Mouse (Mus musculus): Measurements from ENCODE around the gene Npas2. TPM values are rescaled to one million over a fixed set of nuclear protein-coding genes. Genes with fewer than 3 reads are reported as not detected.

Npas2 gene
- polyA plus RNA-seq, 1 experiment from 2014 or later = not detected

- Histone ChIP-seq H3K27ac (replicated peaks) (no peak overlapping the region), H3K9ac (replicated peaks) (no peak overlapping the region), H3K36me3 (peaks cover 55% of the 10 kb centered on the region), H3K9me3 (no peaks in the 10 kb centered on the region), H3K4me3 (no peak overlapping the region), H3K4me1 (peaks cover 18% of the 10 kb centered on the region), H3K27me3 (no peaks in the 10 kb centered on the region), H3K4me2 (replicated peaks) (no peak overlapping the region)
- WGBS = 87% methylated on average over 6 of the region's 6 CpGs
- no peak for ATAC-seq (ENCODE audit: low FRiP score, low read depth)
These were observed 176.9 kb downstream of the Npas2 start for GRCm38 (mm10) chr1:39370431-39370830.

GRCm38 (mm10) chr1:39372220-39372843 lies 178.8 kb downstream of the Npas2 start:
- WGBS = 85% methylated on average over 8 of the region's 8 CpGs
- peaks cover 12% of the 10 kb centered on the region for H3K4me1 ChIP-seq
- H3K27ac ChIP-seq (replicated peaks) = no peak overlapping the region
- H3K4me2 ChIP-seq (replicated peaks) = no peak overlapping the region
- H3K36me3 ChIP-seq = peaks cover 61% of the 10 kb centered on the region
- no peaks in the 10 kb centered on the region for H3K9me3 ChIP-seq
- no peak overlapping the region for H3K4me3 ChIP-seq
- H3K9ac ChIP-seq (replicated peaks) = no peak overlapping the region
- no peak for ATAC-seq (ENCODE audit: low FRiP score, low read depth)
- no peaks in the 10 kb centered on the region for H3K27me3 ChIP-seq

GRCm38 (mm10) chr1:39373378-39373777 lies 179.8 kb downstream of the Npas2 start:
- Histone ChIP-seq H3K27ac (replicated peaks) (no peak overlapping the region), H3K9me3 (no peaks in the 10 kb centered on the region), H3K4me1 (peaks cover 12% of the 10 kb centered on the region), H3K9ac (replicated peaks) (no peak overlapping the region), H3K36me3 (peaks cover 61% of the 10 kb centered on the region), H3K27me3 (no peaks in the 10 kb centered on the region), H3K4me2 (replicated peaks) (no peak overlapping the region), H3K4me3 (no peak overlapping the region)
- 75% methylated on average over 4 of the region's 4 CpGs for WGBS
- ATAC-seq (ENCODE audit: low FRiP score, low read depth) = no peak

- Histone ChIP-seq H3K27ac (replicated peaks) (no peak overlapping the region), H3K9me3 (no peaks in the 10 kb centered on the region), H3K4me3 (no peak overlapping the region), H3K36me3 (peaks cover 61% of the 10 kb centered on the region), H3K27me3 (no peaks in the 10 kb centered on the region), H3K4me2 (replicated peaks) (no peak overlapping the region), H3K9ac (replicated peaks) (no peak overlapping the region), H3K4me1 (peaks cover 4% of the 10 kb centered on the region)
- ATAC-seq (ENCODE audit: low FRiP score, low read depth) = no peak
- 84% methylated on average over 5 of the region's 5 CpGs for WGBS
These were observed 180.8 kb downstream of the Npas2 start for GRCm38 (mm10) chr1:39374231-39374809.

- H3K4me1 ChIP-seq = no peaks in the 10 kb centered on the region
- H3K36me3 ChIP-seq = peaks cover 46% of the 10 kb centered on the region
- no peak overlapping the region for H3K4me2 ChIP-seq (replicated peaks)
- H3K9me3 ChIP-seq = no peaks in the 10 kb centered on the region
- no peak overlapping the region for H3K4me3 ChIP-seq
- H3K9ac ChIP-seq (replicated peaks) = no peak overlapping the region
- H3K27me3 ChIP-seq = no peaks in the 10 kb centered on the region
- no peak overlapping the region for H3K27ac ChIP-seq (replicated peaks)
- 91% methylated on average over 7 of the region's 7 CpGs for WGBS
- no peak for ATAC-seq (ENCODE audit: low FRiP score, low read depth)
These were observed 182.6 kb downstream of the Npas2 start for GRCm38 (mm10) chr1:39376121-39376520.

GRCm38 (mm10) chr1:39376726-39377240 lies 183.3 kb downstream of the Npas2 start:
- Histone ChIP-seq H3K27ac (replicated peaks) (no peak overlapping the region), H3K9me3 (no peaks in the 10 kb centered on the region), H3K4me2 (replicated peaks) (no peak overlapping the region), H3K27me3 (no peaks in the 10 kb centered on the region), H3K4me1 (no peaks in the 10 kb centered on the region), H3K4me3 (no peak overlapping the region), H3K36me3 (peaks cover 40% of the 10 kb centered on the region), H3K9ac (replicated peaks) (no peak overlapping the region)
- 95% methylated on average over 9 of the region's 9 CpGs for WGBS
- ATAC-seq (ENCODE audit: low FRiP score, low read depth) = no peak

- 36% methylated on average over 1 of the region's 1 CpGs for WGBS
- no peaks in the 10 kb centered on the region for H3K4me1 ChIP-seq
- no peaks in the 10 kb centered on the region for H3K9me3 ChIP-seq
- ATAC-seq (ENCODE audit: low FRiP score, low read depth) = no peak
- H3K9ac ChIP-seq (replicated peaks) = no peak overlapping the region
- no peak overlapping the region for H3K4me3 ChIP-seq
- H3K27ac ChIP-seq (replicated peaks) = no peak overlapping the region
- H3K36me3 ChIP-seq = peaks cover 23% of the 10 kb centered on the region
- no peak overlapping the region for H3K4me2 ChIP-seq (replicated peaks)
- H3K27me3 ChIP-seq = no peaks in the 10 kb centered on the region
These were observed 185.0 kb downstream of the Npas2 start for GRCm38 (mm10) chr1:39378540-39378939.

GRCm38 (mm10) chr1:39379021-39379420 lies 185.5 kb downstream of the Npas2 start:
- H3K4me1 ChIP-seq = no peaks in the 10 kb centered on the region
- H3K4me3 ChIP-seq = no peak overlapping the region
- peaks cover 19% of the 10 kb centered on the region for H3K36me3 ChIP-seq
- H3K27ac ChIP-seq (replicated peaks) = no peak overlapping the region
- 74% methylated on average over 5 of the region's 5 CpGs for WGBS
- ATAC-seq (ENCODE audit: low FRiP score, low read depth) = no peak
- H3K9ac ChIP-seq (replicated peaks) = no peak overlapping the region
- H3K4me2 ChIP-seq (replicated peaks) = no peak overlapping the region
- H3K27me3 ChIP-seq = no peaks in the 10 kb centered on the region
- H3K9me3 ChIP-seq = no peaks in the 10 kb centered on the region

- Histone ChIP-seq H3K4me2 (replicated peaks) (no peak overlapping the region), H3K27me3 (no peaks in the 10 kb centered on the region), H3K9me3 (no peaks in the 10 kb centered on the region), H3K4me1 (no peaks in the 10 kb centered on the region), H3K36me3 (peaks cover 10% of the 10 kb centered on the region), H3K27ac (replicated peaks) (no peak overlapping the region), H3K9ac (replicated peaks) (no peak overlapping the region), H3K4me3 (no peak overlapping the region)
- no peak for ATAC-seq (ENCODE audit: low FRiP score, low read depth)
- 86% methylated on average over 9 of the region's 9 CpGs for WGBS
These were observed 187.5 kb downstream of the Npas2 start for GRCm38 (mm10) chr1:39381017-39381416.

- ATAC-seq (ENCODE audit: low FRiP score, low read depth) = no peak
- Histone ChIP-seq H3K4me3 (no peak overlapping the region), H3K27me3 (no peaks in the 10 kb centered on the region), H3K36me3 (0 out of 2 replicates have a peak, but pooled peaks cover 4% of the 10 kb centered on the region), H3K4me2 (replicated peaks) (no peak overlapping the region), H3K9ac (replicated peaks) (no peak overlapping the region), H3K27ac (replicated peaks) (no peak overlapping the region), H3K9me3 (no peaks in the 10 kb centered on the region), H3K4me1 (no peaks in the 10 kb centered on the region)
- WGBS = 86% methylated on average over 9 of the region's 9 CpGs
These were observed 191.4 kb downstream of the Npas2 start for GRCm38 (mm10) chr1:39384914-39385313.

GRCm38 (mm10) chr1:39386456-39386855 lies 192.9 kb downstream of the Npas2 start:
- Histone ChIP-seq H3K4me2 (replicated peaks) (no peak overlapping the region), H3K9me3 (no peaks in the 10 kb centered on the region), H3K27ac (replicated peaks) (no peak overlapping the region), H3K9ac (replicated peaks) (no peak overlapping the region), H3K36me3 (no peaks in the 10 kb centered on the region), H3K4me1 (no peaks in the 10 kb centered on the region), H3K4me3 (no peak overlapping the region), H3K27me3 (no peaks in the 10 kb centered on the region)
- ATAC-seq (ENCODE audit: low FRiP score, low read depth) = no peak
- 91% methylated on average over 3 of the region's 3 CpGs for WGBS

GRCm38 (mm10) chr1:39387497-39387896 lies 194.0 kb downstream of the Npas2 start:
- WGBS = 88% methylated on average over 4 of the region's 4 CpGs
- Histone ChIP-seq H3K36me3 (no peaks in the 10 kb centered on the region), H3K9ac (replicated peaks) (no peak overlapping the region), H3K27ac (replicated peaks) (no peak overlapping the region), H3K4me2 (replicated peaks) (no peak overlapping the region), H3K4me1 (no peaks in the 10 kb centered on the region), H3K9me3 (no peaks in the 10 kb centered on the region), H3K4me3 (no peak overlapping the region), H3K27me3 (no peaks in the 10 kb centered on the region)
- ATAC-seq (ENCODE audit: low FRiP score, low read depth) = no peak
